Mouse (Mus musculus): ENCODE data around the gene Mta1. TPM values are rescaled to one million over a fixed set of nuclear protein-coding genes. Genes with fewer than 3 reads are reported as not detected.

The Mta1 gene
- polyA plus RNA-seq, 1 experiment, result 20.9 TPM

- WGBS, result 64% methylated on average over 5 of the region's 5 CpGs
- no peak for TF ChIP-seq POLR2A (IDR thresholded peaks at IDR 0.05; ENCODE audit: borderline replicate concordance, control insufficient read depth, low read depth, low read length)
- no peak for TF ChIP-seq CTCF (IDR thresholded peaks at IDR 0.05; ENCODE audit: control insufficient read depth, insufficient read depth, low read length)
- Histone ChIP-seq H3K27ac (ENCODE audit: control insufficient read depth, insufficient read depth, low read depth, low read length, poor library complexity) (no peak overlapping the region; the same call in 1 of the 2 replicates), H3K4me1 (ENCODE audit: control insufficient read depth, insufficient read depth, low read length) (no peaks in the 10 kb centered on the region; the same call in 1 of the 2 replicates), H3K4me3 (replicated peaks; ENCODE audit: control insufficient read depth, low read depth, low read length) (no peak overlapping the region)
Observed at GRCm38 (mm10) chr12:113100448-113101076, 2.5 kb downstream of the Mta1 start.

- Histone ChIP-seq H3K4me1 (ENCODE audit: control insufficient read depth, insufficient read depth, low read length) (no peaks in the 10 kb centered on the region; the same call in 1 of the 2 replicates), H3K4me3 (replicated peaks; ENCODE audit: control insufficient read depth, low read depth, low read length) (no peak overlapping the region), H3K27ac (ENCODE audit: control insufficient read depth, insufficient read depth, low read depth, low read length, poor library complexity) (no peak overlapping the region)
- no peak for TF ChIP-seq POLR2A (IDR thresholded peaks at IDR 0.05; ENCODE audit: borderline replicate concordance, control insufficient read depth, low read depth, low read length)
- TF ChIP-seq CTCF (IDR thresholded peaks at IDR 0.05; ENCODE audit: control insufficient read depth, insufficient read depth, low read length), result no peak
- 37% methylated on average over 9 of the region's 9 CpGs for whole genome bisulfite sequencing
Observed at GRCm38 (mm10) chr12:113101251-113101960, 3.3 kb downstream of the Mta1 start.

GRCm38 (mm10) chr12:113102461-113102860 lies 4.4 kb downstream of the Mta1 start:
- peaks cover 1% of the 10 kb centered on the region; the same call in 1 of the 2 replicates for H3K4me1 ChIP-seq (ENCODE audit: control insufficient read depth, insufficient read depth, low read length)
- no peak overlapping the region for H3K4me3 ChIP-seq (replicated peaks; ENCODE audit: control insufficient read depth, low read depth, low read length)
- peak; percentile 79 for TF ChIP-seq CTCF (IDR thresholded peaks at IDR 0.05; ENCODE audit: control insufficient read depth, insufficient read depth, low read length)
- no peak for TF ChIP-seq POLR2A (IDR thresholded peaks at IDR 0.05; ENCODE audit: borderline replicate concordance, control insufficient read depth, low read depth, low read length)
- no peak overlapping the region for H3K27ac ChIP-seq (ENCODE audit: control insufficient read depth, insufficient read depth, low read depth, low read length, poor library complexity)
- WGBS, result 36% methylated on average over 6 of the region's 6 CpGs

- TF ChIP-seq POLR2A (IDR thresholded peaks at IDR 0.05; ENCODE audit: borderline replicate concordance, control insufficient read depth, low read depth, low read length) (no peak), CTCF (IDR thresholded peaks at IDR 0.05; ENCODE audit: control insufficient read depth, insufficient read depth, low read length) (peak; percentile 59)
- WGBS, result 68% methylated on average over 8 of the region's 8 CpGs
- Histone ChIP-seq H3K27ac (ENCODE audit: control insufficient read depth, insufficient read depth, low read depth, low read length, poor library complexity) (no peak overlapping the region), H3K4me1 (ENCODE audit: control insufficient read depth, insufficient read depth, low read length) (peaks cover 3% of the 10 kb centered on the region; the same call in 1 of the 2 replicates), H3K4me3 (replicated peaks; ENCODE audit: control insufficient read depth, low read depth, low read length) (no peak overlapping the region)
Observed at GRCm38 (mm10) chr12:113103846-113104451, 5.9 kb downstream of the Mta1 start.

- Histone ChIP-seq H3K4me3 (replicated peaks; ENCODE audit: control insufficient read depth, low read depth, low read length) (no peak overlapping the region), H3K4me1 (ENCODE audit: control insufficient read depth, insufficient read depth, low read length) (peaks cover 5% of the 10 kb centered on the region; the same call in 1 of the 2 replicates), H3K27ac (ENCODE audit: control insufficient read depth, insufficient read depth, low read depth, low read length, poor library complexity) (no peak overlapping the region)
- WGBS, result 90% methylated on average over 6 of the region's 6 CpGs
- TF ChIP-seq CTCF (IDR thresholded peaks at IDR 0.05; ENCODE audit: control insufficient read depth, insufficient read depth, low read length), result no peak
- TF ChIP-seq POLR2A (IDR thresholded peaks at IDR 0.05; ENCODE audit: borderline replicate concordance, control insufficient read depth, low read depth, low read length), result no peak
Observed at GRCm38 (mm10) chr12:113106386-113106785, 8.3 kb downstream of the Mta1 start.

- Histone ChIP-seq H3K27ac (ENCODE audit: control insufficient read depth, insufficient read depth, low read depth, low read length, poor library complexity) (peak overlapping the region; percentile 43; the same call in 1 of the 2 replicates), H3K4me1 (ENCODE audit: control insufficient read depth, insufficient read depth, low read length) (peaks cover 5% of the 10 kb centered on the region; the same call in 1 of the 2 replicates), H3K4me3 (replicated peaks; ENCODE audit: control insufficient read depth, low read depth, low read length) (no peak overlapping the region)
- TF ChIP-seq CTCF (IDR thresholded peaks at IDR 0.05; ENCODE audit: control insufficient read depth, insufficient read depth, low read length) (no peak), POLR2A (IDR thresholded peaks at IDR 0.05; ENCODE audit: borderline replicate concordance, control insufficient read depth, low read depth, low read length) (no peak)
- 39% methylated on average over 4 of the region's 4 CpGs for WGBS
Observed at GRCm38 (mm10) chr12:113107431-113108124, 9.5 kb downstream of the Mta1 start.

GRCm38 (mm10) chr12:113108528-113109283 lies 10.6 kb downstream of the Mta1 start:
- Histone ChIP-seq H3K4me1 (ENCODE audit: control insufficient read depth, insufficient read depth, low read length) (peaks cover 5% of the 10 kb centered on the region; the same call in 1 of the 2 replicates), H3K27ac (ENCODE audit: control insufficient read depth, insufficient read depth, low read depth, low read length, poor library complexity) (no peak overlapping the region), H3K4me3 (replicated peaks; ENCODE audit: control insufficient read depth, low read depth, low read length) (no peak overlapping the region)
- 86% methylated on average over 17 of the region's 17 CpGs for WGBS
- no peak for TF ChIP-seq POLR2A (IDR thresholded peaks at IDR 0.05; ENCODE audit: borderline replicate concordance, control insufficient read depth, low read depth, low read length)
- no peak for TF ChIP-seq CTCF (IDR thresholded peaks at IDR 0.05; ENCODE audit: control insufficient read depth, insufficient read depth, low read length)

All from bone marrow, adult 2 months (tissue).